8 mouse cellular contexts compared by ENCODE assay signal in the genomic region with DNA sequence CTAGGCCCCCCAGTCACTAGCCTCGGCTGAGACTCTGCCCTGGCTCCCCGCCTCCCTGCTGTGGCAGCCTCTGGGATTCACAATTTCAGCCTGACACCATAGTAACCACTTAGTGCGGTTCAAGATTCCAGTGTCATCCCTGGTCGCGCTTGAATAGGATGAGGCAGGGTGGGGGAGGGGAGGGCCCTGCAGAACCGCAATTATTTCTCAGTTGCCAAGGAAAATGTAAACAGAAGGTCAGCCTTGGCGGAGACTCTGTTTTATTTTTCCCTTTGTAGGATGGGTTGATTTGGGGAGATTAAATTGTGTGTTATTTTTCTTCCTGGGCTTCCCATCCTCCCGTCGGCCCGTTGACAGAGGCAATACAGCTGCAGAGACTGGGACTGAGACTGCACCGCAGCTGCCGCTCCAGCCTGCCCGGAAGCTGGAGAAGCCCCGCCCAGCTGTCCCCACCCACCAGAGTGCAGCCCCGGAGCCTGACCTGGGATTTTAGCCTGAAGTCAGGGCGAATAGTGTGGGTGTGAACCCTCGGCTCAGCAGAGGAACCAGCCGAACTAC.
A peak's percentile ranks its signal among the peaks of the same experiment; 100 is the strongest.
DNase-seq lines count a peak whose midpoint lies in the region; ATAC-seq and TF ChIP-seq lines count a peak whose summit lies in the region.

No protein-coding gene starts in this region.

- H3K9ac ChIP-seq in forebrain, embryonic 13.5 days = peak overlapping the region; percentile 34; the same call in 1 of the 2 replicates
- H3K9ac ChIP-seq in midbrain, embryonic 11.5 days (ENCODE audit: low read length) = peak overlapping the region; percentile 4

- H3K4me2 ChIP-seq in forebrain, embryonic 13.5 days = peak overlapping the region; percentile 48
- H3K4me2 ChIP-seq in midbrain, embryonic 11.5 days = peak overlapping the region; percentile 40

- intact Hi-C loops in left cerebral cortex, adult 2 months (cut with DNase I) = no loop called here
- intact Hi-C loops in left cerebral cortex, postnatal 36 days (cut with DNase I) = no loop called here
- intact Hi-C loops in heart, postnatal 25 days (cut with DNase I) = no loop called here

- H3K9me3 ChIP-seq in forebrain, embryonic 13.5 days (replicated peaks) = no peaks in the 10 kb centered on the region
- no peaks in the 10 kb centered on the region for H3K9me3 ChIP-seq in limb, embryonic 10.5 days (replicated peaks)
- H3K9me3 ChIP-seq in midbrain, embryonic 11.5 days (ENCODE audit: control insufficient read depth, low read length) = no peaks in the 10 kb centered on the region

- H3K27me3 ChIP-seq in forebrain, embryonic 13.5 days = peaks cover 69% of the 10 kb centered on the region
- H3K27me3 ChIP-seq in limb, embryonic 10.5 days (ENCODE audit: low read depth, poor library complexity, severe bottlenecking) = peaks cover 24% of the 10 kb centered on the region
- no peaks in the 10 kb centered on the region for H3K27me3 ChIP-seq in midbrain, embryonic 11.5 days (ENCODE audit: control insufficient read depth, insufficient read depth, low read length)

- H3K4me1 ChIP-seq in forebrain, embryonic 13.5 days = peaks cover 61% of the 10 kb centered on the region
- peaks cover 33% of the 10 kb centered on the region for H3K4me1 ChIP-seq in limb, embryonic 10.5 days
- peaks cover 52% of the 10 kb centered on the region for H3K4me1 ChIP-seq in midbrain, embryonic 11.5 days (ENCODE audit: control insufficient read depth, insufficient read depth, low read length)

- H3K36me3 ChIP-seq in forebrain, embryonic 13.5 days (ENCODE audit: poor library complexity, severe bottlenecking) = no peaks in the 10 kb centered on the region
- no peaks in the 10 kb centered on the region for H3K36me3 ChIP-seq in limb, embryonic 10.5 days
- no peaks in the 10 kb centered on the region for H3K36me3 ChIP-seq in midbrain, embryonic 11.5 days (ENCODE audit: control insufficient read depth, insufficient read depth, low read length)

- 2% methylated on average over 18 of the region's 18 CpGs for WGBS in forebrain, embryonic 13.5 days
- 2% methylated on average over 18 of the region's 18 CpGs for WGBS in limb, embryonic 10.5 days
- WGBS in midbrain, embryonic 11.5 days = under 1% methylated on average over 18 of the region's 18 CpGs

- H3K27ac ChIP-seq in left cerebral cortex, adult 2 months = no peak overlapping the region
- peak overlapping the region; percentile 83 for H3K27ac ChIP-seq in forebrain, embryonic 13.5 days
- H3K27ac ChIP-seq in limb, embryonic 10.5 days = peak overlapping the region; percentile 53
- peak overlapping the region; percentile 91 for H3K27ac ChIP-seq in midbrain, embryonic 11.5 days (ENCODE audit: low read depth, low read length)

- ATAC-seq in forebrain, embryonic 13.5 days = peak; percentile 65; the same call in 1 of the 2 replicates
- ATAC-seq in midbrain, embryonic 11.5 days (ENCODE audit: low FRiP score) = peak; percentile 85

- TF ChIP-seq CTCF in left cerebral cortex, adult 2 months (IDR thresholded peaks at IDR 0.05) = no peak

- no peak for DNase-seq in left cerebral cortex, adult 2 months (ENCODE audit: extremely low spot score in 1 of 2, low spot score in 2 of 2)
- DNase-seq in left cerebral cortex, postnatal 36 days (ENCODE audit: low spot score in 2 of 2) = no peak
- DNase-seq in heart, postnatal 25 days (ENCODE audit: low spot score) = peak; percentile 42
- peak; percentile 80 for DNase-seq in limb, embryonic 10.5 days (ENCODE audit: low spot score)
- peak; percentile 96 for DNase-seq in midbrain, embryonic 11.5 days (ENCODE audit: low spot score, missing footprints)
- DNase-seq in thymus, postnatal 10 days (ENCODE audit: low spot score in 2 of 2) = peak; percentile 35 to 42
- no peak for DNase-seq in right cerebral cortex, postnatal 36 days (ENCODE audit: low spot score in 2 of 2)

- 0 out of 2 replicates have a peak overlapping the region, but pooled peaks have one; percentile 6 for H3K4me3 ChIP-seq in left cerebral cortex, adult 2 months
- H3K4me3 ChIP-seq in forebrain, embryonic 13.5 days = peak overlapping the region; percentile 13
- peak overlapping the region; percentile 47 for H3K4me3 ChIP-seq in limb, embryonic 10.5 days
- H3K4me3 ChIP-seq in midbrain, embryonic 11.5 days (ENCODE audit: low read depth, low read length) = peak overlapping the region; percentile 9; the same call in 1 of the 2 replicates

Comparison
In these comparisons a context has a peak if more than half of its experiments do, and no peak if none do; other contexts are left out.
1. DNase-seq: peak in heart, postnatal 25 days (single experiment), limb, embryonic 10.5 days (single experiment), midbrain, embryonic 11.5 days (single experiment) and thymus, postnatal 10 days (2 of 2); none in left cerebral cortex, adult 2 months (0 of 2), left cerebral cortex, postnatal 36 days (0 of 2) and right cerebral cortex, postnatal 36 days (0 of 2).
2. Peak in every context shown above with its lines, with median percentiles within 50 percentile points of each other: H3K4me3 ChIP-seq.